Mouse (Mus musculus) B cell, adult 67 days (primary cell): ENCODE results near the gene Sppl2c. TPM values are rescaled to one million over a fixed set of nuclear protein-coding genes. Genes with fewer than 3 reads are reported as not detected.

Experiments used
- total RNA-seq, 2 experiments: library from RNA; stranded (reverse); gene quantifications; 4 replicates each; pipeline ENCODE4 v1.2.4; 2023

Gene Sppl2c
- not detected for total RNA-seq

GRCm38 (mm10) chr11:104186135-104186836 is at the start of gene Sppl2c:
TSS of gene Sppl2c (plus strand) at chr11:104186327.

DNA sequence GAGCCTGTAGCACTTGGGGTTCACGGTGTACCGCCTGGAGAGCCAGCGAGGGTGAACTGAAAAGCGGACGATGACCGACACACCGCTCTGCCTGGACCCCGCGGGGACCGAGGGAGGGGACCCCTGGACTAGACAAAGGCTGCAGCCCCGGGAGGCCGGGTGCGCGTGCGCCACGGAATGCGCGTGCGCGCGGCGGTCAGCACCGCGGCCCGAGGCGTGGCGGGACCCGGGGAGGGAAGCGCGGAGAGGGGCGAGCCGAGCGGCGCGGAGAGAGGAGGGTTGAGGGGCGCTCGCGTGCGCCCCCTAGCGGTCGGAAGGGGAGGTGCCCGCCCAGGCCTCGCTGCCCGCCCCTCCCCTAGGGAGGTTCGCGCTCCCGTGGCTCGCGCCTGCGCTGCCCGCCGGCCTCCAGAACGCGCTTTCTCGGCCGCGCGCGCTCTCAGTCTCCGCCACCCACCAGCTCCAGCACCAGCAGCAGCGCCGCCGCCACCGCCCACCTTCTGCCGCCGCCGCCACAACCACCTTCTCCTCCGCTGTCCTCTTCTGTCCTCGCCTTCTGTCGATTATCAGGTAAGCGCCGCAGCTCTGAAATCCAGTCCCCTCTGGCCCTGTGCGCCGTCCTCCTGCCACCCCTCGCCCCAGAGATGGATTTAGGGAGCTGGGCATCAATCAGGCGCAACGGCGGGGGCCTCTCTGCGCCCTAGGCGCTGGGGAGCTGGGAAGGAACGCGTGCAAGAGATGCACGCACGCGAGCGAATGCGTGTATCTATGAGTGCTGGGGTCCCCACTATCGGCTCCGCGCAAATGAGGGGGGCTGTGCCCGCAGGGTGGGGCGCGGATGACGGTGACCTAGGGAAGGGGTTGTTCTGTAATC is 45.1 kb downstream of the Sppl2c start, which contains the start of gene Mapt:
Mapt (plus strand) TSS at position 350 of the 871 bp plus-strand sequence.

Other genes starting within 250 kb of the Sppl2c start
- gene Nsf, start 232.3 kb upstream of the Sppl2c start, total RNA-seq = 100 to 1,000 TPM; 138 to 175 TPM
- 10 to 100 TPM; 21.4 to 22.4 TPM for gene Arf2, start 219.6 kb upstream of the Sppl2c start, total RNA-seq
- not detected for gene Crhr1, start 53.5 kb upstream of the Sppl2c start, total RNA-seq
- not detected for gene Mapt, start 45.1 kb downstream of the Sppl2c start, total RNA-seq